Mouse (Mus musculus) lung, postnatal 10 days (tissue): ENCODE data around the gene Hnrnpa2b1.
A peak's percentile ranks its signal among the peaks of the same experiment; 100 is the strongest.
"Not testable (repeated sequence)": the region's sequence is repeated elsewhere in the genome, so short reads cannot be mapped to it uniquely, and the experiment has no call there.

Experiments
- DNase-seq: peaks from one replicate; pipeline ENCODE4 v3.0.0; 2021

Gene Hnrnpa2b1

DNA sequence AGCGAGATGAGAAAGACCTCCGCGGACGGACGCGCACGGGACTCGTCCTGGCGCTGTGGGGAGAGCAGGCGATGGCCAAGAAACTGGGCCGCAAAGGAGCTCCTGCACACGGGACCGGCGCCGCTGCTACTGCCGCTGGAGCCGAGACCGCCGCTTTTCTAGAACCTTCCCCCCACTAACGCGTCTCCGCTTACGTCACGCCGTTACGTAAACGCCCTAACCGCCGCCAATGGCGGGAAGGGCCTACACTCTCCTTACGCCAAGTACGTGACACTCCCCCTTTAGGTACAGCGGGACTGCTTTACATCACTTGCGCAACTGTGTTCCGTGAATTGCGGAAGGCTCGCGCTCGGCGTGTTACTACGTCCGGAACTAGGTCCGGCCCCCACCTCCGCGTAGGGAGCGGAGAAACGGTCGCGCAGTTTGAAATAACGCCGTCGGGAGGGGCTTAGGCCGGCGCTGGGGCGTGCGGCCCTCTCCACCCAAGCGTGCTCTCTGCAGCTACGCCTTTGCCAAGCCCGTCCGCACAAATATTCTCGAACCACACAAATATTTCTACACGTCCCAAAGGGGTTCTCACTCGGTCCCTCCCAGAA lies at the start of gene Hnrnpa2b1:
TSS of gene Hnrnpa2b1 (minus strand) at position 180 of the 596 bp plus-strand sequence.
- peak; percentile 99 for DNase-seq

DNA sequence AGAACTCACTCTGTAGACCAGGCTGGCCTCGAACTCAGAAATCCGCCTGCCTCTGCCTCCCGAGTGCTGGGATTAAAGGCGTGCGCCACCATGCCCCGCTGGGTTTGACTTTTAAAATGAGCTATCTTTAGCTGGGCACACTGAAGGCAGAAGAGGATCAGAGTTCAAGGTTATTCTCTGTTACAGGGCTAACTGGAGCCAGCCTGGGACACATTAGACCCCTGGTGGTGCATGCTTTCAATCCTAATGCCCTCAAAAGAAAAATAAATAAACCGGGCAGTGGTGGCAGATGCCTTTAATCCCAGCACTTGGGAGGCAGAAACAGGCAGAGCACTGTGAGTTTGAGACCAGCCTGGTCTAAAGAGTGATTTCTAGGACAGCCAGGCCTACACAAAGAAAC lies 45.2 kb upstream of the Hnrnpa2b1 start:
- no peak for DNase-seq

DNA sequence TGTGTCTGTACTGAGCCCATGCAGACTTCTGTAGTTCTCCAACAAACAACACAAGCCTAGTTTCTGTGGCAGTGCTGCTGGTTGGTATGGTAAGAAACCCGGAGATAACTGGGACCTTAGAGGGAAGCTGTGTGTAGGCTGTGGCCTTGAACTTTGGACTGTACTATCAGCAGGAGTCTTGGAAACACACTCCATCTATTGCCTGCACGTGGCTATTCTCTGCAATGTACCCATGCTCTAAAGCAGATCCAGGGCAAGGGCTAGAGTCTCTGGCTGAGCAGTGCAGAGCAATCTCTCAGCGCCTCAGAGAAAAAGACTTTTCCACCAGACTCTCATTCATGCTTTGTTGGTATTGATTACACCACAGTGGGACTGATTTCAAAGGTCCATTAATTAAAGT lies 44.1 kb upstream of the Hnrnpa2b1 start:
- DNase-seq, result no peak

DNA sequence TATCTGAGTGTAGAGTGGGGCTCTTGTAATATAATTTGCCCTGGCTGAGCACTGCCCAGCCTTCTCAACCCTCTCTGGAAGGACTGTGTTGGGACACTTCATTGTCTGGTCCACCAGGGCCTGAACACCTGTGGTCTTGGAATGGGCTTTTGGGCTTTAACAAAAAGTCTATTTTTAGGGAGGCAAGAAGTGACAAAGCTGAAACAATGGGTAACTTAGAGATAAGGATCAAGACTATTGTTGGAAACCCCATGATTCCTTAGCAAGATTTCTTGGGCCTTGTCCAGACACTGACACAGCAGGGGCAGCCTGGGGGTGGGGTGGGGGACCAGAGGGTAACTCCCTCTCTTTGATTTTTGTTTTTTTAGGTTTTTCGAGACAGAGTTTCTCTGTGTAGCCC lies 41.3 kb upstream of the Hnrnpa2b1 start:
- DNase-seq, result no peak

DNA sequence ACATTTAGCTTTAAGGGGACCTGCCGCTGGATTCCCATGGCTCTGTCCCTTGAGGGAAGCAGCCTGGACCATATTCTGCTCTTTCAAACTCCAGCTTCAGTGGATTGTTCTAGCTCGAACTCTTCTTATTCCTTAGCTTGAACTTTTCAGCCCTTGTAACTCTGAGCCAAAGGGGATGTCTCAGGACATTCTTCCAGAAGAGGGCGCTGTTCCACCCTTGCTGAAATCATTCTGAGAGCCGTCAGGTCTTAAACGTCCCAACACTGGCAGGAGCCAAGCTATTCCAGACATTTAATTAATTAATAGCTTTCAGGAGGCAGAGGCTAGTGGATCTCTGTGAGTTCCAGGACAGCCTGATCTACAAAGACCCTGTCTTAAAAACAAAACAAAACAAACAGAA lies 40.4 kb upstream of the Hnrnpa2b1 start:
- peak; percentile 66 for DNase-seq

DNA sequence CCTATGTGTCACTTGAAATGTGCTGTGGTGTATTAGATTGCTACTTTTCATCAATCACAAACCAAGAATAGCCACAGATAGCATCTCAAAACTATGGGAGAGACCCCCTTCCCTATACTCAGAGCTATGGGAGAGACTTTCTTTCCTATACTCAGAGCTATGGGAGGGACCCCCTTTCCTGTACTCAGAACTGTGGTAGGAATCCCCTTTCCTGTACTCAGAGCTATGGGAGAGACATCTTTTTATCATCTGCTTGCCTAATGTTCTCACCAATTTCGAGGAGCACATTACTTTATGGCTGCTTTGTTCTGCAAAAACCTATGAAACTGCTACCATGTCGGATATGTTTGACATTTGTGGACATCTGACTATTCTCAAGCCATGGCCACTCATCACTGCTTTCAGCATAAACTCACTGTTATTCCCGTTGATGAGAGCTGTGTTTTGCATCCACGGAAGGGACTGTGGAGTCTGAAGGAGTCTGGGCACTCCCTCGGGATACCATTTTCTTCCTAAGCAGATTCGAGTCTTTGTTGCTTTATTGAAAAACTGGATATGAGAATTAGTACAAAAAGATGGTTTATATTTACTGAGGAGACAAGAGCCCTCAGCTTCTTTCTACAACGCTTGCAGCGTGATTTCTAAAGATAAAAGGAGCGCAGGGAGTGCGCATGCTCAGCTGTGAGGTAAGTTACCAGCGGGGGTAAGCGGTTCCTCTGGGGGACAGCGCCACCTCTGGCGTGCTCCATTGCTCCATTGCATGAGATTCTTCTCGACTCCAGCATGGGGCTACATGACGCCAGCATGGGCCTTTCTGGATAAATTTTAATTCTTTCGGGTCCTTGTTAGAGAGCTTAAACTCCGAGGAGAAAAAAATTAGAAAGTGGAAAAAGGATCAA lies 39.3 kb upstream of the Hnrnpa2b1 start:
- DNase-seq, result peak; percentile 83

DNA sequence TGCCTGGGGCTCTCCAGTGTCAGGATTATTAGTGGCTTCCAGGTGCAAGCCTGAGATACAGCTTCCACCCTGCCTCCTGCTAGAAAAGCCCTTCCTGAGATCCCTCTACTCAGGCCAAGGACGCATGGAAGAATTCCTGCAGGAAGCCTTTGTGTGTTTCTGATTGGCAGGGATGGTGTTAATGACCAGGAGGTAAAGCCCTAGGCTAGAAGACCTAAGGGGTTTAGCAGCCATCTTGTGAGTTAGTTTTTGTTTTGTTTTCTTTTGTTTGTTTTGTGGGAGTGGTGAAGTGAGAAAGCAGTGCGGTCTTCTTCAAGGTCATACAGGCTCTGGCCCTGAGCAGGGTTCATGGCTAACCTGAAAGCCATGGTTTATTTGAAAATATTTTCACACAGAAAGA lies 37.9 kb upstream of the Hnrnpa2b1 start:
- no peak for DNase-seq

DNA sequence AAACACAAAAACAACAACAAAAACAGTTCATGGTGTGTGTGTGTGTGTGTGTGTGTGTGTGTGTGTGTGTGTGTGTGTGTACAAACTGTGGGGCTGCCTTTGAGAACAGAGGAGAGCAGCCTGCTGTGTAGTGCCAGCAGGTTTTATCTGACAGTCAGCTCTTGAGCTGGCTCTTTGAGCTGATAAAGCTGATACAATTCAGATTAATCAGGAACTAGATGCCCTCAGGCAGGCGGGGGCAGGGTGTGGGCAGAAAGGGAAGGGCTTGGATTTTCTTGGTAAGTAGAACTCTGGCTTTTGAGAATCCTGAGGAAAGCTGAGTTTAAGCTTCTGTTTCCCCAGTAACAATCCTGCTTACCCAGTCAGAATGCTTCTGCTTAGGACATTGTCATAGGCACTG lies 36.0 kb upstream of the Hnrnpa2b1 start:
- no peak for DNase-seq

DNA sequence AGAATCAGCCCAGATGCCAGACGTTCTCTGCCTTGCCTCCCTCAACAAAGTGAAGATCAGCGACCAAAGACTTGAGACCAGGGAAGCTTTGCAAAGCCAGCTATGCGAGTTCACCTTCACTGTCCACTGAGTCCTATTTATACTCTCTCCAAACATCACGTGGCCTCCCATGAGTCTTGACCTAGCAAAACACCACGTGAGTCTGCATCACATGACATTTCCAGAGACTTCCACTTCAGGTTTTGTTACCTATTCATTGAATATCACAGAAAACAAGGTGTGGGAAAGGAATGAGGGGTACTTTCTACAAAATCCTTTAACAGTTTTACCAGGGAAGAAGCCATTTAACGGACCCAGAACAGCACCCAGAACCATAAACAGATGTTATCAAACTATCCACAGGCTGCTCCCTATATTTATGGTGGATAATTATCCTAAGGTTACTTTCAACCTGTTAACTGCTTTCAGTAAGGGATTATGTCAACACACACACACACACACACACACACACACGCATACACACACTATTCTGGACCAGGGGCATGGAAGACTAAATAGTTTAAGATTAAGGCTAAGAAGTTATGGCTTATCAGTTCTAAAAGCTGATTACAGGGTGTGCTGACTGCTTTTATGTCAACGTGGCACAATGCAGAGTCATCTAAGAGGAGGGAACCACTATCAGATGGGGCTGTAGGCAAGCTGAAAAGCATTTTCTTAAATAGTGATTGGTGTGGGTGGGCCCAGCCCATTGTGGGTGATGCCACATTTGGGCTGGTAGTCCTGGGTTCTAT lies 27.8 kb upstream of the Hnrnpa2b1 start:
- DNase-seq, result no peak

DNA sequence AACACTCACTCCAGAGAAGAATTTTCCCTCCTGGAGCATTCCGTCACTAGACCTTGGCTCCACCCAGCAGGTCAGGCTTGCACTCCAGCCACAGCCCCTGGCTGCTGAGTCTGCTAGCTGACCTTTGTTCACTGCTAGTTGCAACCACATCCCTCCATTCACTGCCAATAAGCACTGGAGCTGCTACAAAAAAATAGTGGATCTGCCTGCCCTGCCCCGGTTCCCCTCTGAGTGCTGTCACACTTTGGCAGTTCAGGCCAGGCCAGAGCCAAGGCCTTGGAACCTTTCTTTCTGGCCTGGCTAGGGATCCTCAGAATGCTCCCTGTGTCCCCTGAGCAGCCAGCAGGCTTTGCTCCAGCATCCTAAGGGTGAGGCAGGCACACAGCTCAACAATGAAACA lies 20.1 kb upstream of the Hnrnpa2b1 start:
- peak; percentile 44 for DNase-seq

DNA sequence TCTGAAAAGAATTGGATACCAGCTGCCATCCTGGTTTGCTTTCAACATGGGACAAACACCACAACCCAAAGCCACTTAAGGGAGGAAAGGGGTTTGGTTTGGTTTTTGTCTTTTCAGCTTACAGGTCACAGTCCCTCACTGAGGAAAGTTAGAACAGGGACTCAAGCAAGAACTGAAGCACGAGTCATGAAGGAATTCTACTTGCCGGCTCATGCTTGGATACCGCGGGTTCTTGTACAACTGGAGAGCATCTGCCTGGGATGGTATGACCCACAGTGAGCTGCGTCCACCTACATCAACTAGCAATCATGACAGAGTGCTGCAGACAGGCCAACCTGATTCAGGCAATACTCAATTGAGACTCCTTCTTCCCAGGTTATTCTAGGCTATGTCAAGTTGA lies 17.0 kb upstream of the Hnrnpa2b1 start:
- DNase-seq, result no peak

DNA sequence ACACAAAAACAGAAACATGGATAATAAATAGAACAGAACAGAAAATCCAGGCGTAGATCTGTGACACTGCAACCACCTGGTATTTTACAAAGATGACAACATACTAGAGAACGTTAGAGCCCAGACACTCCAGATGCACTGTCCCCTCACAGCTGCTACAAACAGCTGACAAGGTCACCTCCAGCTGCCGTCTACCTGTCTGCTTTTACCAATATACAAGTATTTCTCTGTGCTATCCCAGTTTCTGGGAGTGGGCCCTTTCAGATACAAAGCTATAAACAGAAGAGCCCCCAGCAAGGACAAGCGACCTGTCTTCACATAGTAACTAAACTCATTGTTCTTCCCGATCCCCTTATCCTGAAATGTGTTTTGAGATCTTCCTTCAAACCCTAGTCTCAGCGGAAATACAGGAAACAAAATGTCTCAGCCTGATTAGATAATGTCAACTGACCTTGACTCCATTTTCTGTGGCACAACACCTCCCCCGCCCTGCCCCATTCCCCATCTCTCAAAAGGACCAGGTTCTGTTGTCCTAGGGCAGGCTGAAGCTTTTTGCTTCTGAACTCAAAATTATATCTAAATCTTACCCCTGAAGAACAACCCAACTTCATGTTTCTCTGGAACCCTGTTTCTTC lies 16.5 kb upstream of the Hnrnpa2b1 start:
- no peak for DNase-seq

DNA sequence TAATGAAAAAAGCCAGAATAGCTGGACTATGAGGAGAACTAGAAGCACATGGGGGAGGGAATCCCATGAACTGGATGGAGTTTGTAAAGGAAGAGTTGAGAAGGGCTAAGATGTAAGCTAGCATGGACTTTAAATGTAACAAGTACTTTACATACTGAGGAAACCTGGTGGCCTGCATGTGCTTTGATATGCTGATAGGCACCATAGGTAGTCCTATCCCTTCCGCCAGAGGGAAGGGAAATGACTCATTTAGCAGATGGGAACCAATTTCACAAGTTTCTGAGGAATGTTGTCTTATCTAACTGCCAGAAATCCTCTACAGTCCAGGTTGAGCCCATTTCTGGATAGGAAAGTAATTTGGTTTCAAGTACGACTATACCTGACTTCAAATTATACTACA lies 16.0 kb upstream of the Hnrnpa2b1 start:
- no peak for DNase-seq

DNA sequence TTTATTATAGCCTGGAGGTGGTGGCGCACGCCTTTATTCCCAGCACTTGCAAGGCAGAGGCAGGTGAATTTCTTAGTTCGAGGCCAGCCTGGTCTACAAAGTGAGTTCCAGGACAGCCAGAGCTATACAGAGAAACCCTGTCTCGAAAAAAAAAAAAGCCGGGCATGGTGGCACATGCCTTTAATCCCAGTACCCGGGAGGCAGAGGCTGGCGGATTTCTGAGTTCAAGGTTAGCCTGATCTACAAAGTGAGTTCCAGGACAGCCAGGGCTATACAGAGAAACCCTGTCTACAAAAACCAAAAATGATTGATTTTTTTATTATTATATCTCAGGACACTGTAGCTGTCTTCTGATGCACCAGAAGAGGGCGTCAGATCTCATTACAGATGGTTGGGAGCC lies 14.9 kb upstream of the Hnrnpa2b1 start:
- DNase-seq, result not testable (repeated sequence)

DNA sequence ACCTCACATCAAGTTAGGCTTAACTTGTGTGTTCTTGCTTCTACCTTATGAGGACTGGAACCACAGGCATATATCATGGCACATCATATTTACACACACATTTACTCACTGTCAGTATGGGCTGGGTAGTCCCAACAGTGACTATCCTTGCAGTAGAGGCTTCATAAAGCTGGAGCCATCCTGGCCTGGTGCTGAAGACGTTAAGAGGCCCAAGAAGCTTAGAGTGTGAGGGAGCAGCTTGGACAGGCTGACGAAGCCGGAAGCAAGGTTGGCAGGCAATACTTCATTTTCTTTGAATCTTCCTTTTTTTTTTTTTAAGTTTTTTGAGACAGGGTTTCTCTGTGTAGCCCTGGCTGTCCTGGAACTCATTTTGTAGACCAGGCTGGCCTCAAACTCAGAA lies 14.2 kb upstream of the Hnrnpa2b1 start:
- no peak for DNase-seq

DNA sequence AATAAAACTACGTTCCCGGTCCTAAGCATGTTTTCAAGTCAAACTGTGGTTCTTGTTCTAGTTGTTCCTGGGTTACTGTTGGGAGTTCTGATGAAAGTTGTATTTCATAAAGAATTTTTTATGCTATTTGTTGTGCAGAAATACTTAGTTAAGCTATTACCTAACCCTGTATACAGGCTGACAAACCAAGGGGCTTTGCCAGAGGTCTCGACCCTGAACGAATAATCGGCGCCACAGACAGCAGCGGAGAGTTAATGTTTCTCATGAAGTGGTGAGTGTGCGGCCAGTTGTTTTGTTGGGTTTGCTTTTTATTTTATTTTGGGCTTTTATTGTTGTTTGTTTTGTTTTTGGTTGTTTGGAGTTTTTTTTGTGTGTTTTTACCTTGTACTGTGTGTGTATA lies 11.9 kb upstream of the Hnrnpa2b1 start:
- DNase-seq, result no peak

DNA sequence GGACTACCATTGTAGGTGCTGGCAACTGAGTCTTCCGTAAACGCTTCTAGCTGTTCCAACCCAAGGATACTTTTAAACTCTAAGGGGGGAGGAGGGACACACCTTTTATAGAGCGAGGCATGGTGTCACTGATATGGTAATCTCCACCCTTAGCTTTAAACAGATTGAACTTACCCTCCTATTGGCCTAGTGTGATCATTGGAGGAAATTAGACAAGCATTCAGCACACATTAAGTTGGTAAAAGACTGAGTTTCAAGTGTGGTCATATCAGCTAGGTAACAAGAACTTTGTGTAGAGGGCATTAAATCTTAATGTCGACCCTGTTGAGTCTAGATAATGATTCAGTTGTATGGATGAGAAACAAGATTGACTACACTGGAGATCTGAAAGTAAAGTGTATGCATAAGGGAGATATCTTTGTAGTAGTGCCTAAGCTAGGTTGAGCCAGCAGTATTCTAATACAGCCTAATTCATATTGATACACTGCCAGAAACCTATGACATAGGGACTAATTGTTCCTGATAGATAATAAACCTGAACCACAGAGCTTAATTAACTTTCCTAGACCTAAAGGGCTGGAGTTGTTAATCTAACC lies 9.5 kb upstream of the Hnrnpa2b1 start:
- DNase-seq, result no peak

DNA sequence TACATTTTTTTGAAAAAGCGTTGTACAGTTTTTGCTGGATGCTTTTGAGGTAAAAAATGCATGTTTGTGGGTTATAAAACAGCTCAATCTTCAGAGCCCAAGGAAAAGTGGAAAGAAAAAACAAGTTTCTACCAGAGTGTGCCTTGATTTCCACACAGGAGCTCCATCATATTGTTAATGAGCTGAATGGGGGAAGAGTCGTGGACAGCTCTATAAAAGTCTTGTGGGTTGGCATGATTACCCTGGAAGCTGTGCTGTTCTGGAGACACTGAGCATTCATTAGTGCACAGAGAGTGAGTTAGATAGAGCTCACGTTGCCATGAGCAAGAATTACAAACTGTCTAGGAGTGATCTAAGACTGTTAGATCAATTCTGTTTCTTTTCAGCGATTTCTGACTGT lies 2.5 kb upstream of the Hnrnpa2b1 start:
- DNase-seq, result no peak

DNA sequence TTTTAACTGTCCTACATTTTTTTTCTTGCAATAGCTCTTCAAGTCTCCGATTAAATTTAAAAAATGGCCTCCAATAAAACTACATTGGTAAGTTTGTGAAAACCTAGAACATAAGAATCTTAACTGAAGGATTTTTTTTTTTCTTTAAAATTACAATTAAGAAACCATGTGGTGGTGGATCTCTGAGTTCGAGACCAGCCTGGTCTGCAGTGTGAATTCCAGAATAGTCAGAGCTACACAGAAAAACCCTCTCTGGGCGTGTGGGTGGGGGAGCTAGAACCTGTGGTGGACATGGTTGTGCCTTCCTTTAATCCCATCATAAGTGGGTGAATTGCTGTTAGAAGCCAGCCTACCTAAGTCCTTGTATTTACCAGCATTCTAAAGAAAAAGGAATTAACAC lies 2.1 kb upstream of the Hnrnpa2b1 start:
- no peak for DNase-seq

DNA sequence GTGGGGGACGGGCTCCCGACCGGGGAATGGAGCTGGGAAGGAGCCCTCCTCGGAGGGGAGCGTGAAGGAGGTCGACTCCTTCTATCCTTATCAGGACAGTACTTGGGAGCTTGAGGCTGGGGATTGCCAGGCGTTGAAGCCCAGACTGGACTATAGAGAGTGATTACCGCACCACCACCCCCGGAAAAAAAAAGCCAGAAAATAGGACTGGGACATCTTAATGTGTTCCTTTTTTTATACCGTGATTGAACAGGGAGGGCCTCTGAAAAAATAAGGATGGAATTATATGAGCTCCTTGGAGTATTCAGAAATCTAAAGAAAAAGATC lies 1.4 kb upstream of the Hnrnpa2b1 start:
- no peak for DNase-seq

DNA sequence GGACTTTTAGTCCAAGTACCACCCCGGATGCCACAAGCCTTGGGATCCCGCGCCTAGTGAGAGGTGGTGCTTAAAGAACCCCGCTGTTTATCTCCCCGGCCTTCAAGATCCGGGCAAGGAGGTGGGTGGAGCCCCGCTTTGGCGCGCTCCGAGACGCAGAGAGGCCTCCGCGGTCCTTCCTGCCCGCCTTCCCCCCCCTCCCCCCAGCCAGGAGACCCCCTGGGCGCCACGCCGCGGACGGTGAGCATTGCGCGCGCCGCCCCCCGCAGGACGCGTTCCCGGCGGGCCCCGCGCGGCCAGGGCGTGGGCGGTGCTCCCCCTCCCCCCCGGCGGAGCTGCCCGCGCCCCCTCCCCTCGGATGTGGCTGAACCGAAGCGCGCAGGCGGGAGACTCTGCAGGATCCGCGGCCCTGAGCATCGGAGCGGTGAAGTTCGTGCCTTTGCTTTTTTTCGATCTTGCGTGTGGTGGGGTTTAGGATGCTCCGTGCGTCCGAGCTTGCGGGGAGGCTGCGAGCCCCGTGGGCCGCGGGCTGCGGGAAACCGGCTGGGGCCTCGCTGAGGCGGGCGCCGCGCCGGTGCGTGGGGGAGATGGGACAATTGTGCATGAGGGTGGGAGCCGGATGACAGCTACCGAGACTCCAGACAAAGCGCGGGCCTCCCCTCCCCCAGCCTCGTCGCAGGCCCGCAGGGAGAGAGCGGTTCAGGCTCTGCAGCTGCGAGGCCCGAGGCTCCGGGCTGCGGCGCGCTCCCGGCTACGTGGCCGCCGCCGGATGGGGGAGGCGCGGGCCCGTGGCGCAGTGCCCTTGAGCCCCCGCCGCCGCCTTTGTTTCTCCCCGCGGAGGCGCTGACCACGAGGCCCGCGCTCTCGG lies 851 bp upstream of the Hnrnpa2b1 start, which contains the start of gene Cbx3:
TSS of gene Cbx3 (plus strand) at position 50 of the 868 bp plus-strand sequence.
- DNase-seq, result peak; percentile 94
